Mouse (Mus musculus) olfactory bulb, adult 2 months (tissue): ENCODE results near the gene Dnmt3l. TPM values are rescaled to one million over a fixed set of nuclear protein-coding genes. Genes with fewer than 3 reads are reported as not detected.

ENCODE experiments used
- H3K27ac ChIP-seq: fragments of 200-500 bp; 2 replicates; pipeline ENCODE4 v1.5.1; 2012; ENCODE audit warnings: low read depth, low read length; ENCODE audit not compliant: insufficient read depth
- H3K4me1 ChIP-seq: fragments of 200-500 bp; 2 replicates; pipeline ENCODE4 v1.6.1; 2012; ENCODE audit warnings: low read length; ENCODE audit not compliant: control insufficient read depth, insufficient read depth
- H3K4me3 ChIP-seq: fragments of 200-500 bp; 2 replicates; pipeline ENCODE4 v1.5.1; 2012; ENCODE audit warnings: mild to moderate bottlenecking, low read depth, low read length, moderate library complexity; ENCODE audit not compliant: insufficient read depth
- CTCF ChIP-seq: fragments of 200-500 bp; IDR thresholded peaks from 2 replicates; pipeline ENCODE4 v1.5.1; 2012; ENCODE audit warnings: low read depth, mild to moderate bottlenecking, low read length, moderate library complexity; ENCODE audit not compliant: insufficient read depth
- POLR2A ChIP-seq: fragments of 200-500 bp; IDR thresholded peaks from 2 replicates; pipeline ENCODE4 v1.6.1; 2012; ENCODE audit warnings: mild to moderate bottlenecking, low read depth, low read length, moderate library complexity; ENCODE audit not compliant: insufficient read depth
- WGBS: fragments of 180-500 bp; shearing (Covaris S2); methylation state at CpG from one replicate; pipeline ENCODE4 v1.1.7; 2018; 5-methylcytosine and 5-hydroxymethylcytosine counted together
- polyA plus RNA-seq: library from polyadenylated mRNA; stranded (reverse); fragments of >200 nt; gene quantifications from 2 replicates; pipeline ENCODE4 v1.2.4, GENCODE M21; 2012; ENCODE audit warnings: low replicate concordance; ENCODE audit not compliant: missing spikeins, insufficient read depth, insufficient read length

The Dnmt3l gene
- polyA plus RNA-seq, 1 experiment: not detected

GRCm38 (mm10) chr10:78105548-78105947, 63.8 kb downstream of the Dnmt3l start:
- peaks cover 5% of the 10 kb centered on the region for H3K4me1 ChIP-seq
- no peak overlapping the region for H3K4me3 ChIP-seq
- H3K27ac ChIP-seq: no peak overlapping the region
- TF ChIP-seq POLR2A (no peak), CTCF (no peak)
- WGBS: 40% methylated on average over 12 of the region's 12 CpGs

Other genes starting within 250 kb of the Dnmt3l start
- gene Gm9639, start 246.9 kb upstream of the Dnmt3l start, polyA plus RNA-seq: not detected in 2 replicates
- not detected in 2 replicates for gene Gm19668, start 242.8 kb upstream of the Dnmt3l start, polyA plus RNA-seq
- gene Gm9507, start 230.1 kb upstream of the Dnmt3l start, polyA plus RNA-seq: not detected in 2 replicates
- gene Gm2696, start 227.3 kb upstream of the Dnmt3l start, polyA plus RNA-seq: not detected in 2 replicates
- not detected in 2 replicates for gene Krtap10-4, start 214.9 kb upstream of the Dnmt3l start, polyA plus RNA-seq
- not detected in 2 replicates for gene Krtap10-10, start 206.0 kb upstream of the Dnmt3l start, polyA plus RNA-seq
- not detected in 2 replicates for gene Gm36176, start 195.1 kb upstream of the Dnmt3l start, polyA plus RNA-seq
- not detected in 2 replicates for gene Gm10318, start 189.1 kb upstream of the Dnmt3l start, polyA plus RNA-seq
- not detected in 2 replicates for gene Gm3285, start 180.0 kb upstream of the Dnmt3l start, polyA plus RNA-seq
- not detected in 2 replicates for gene Lrrc3, start 139.4 kb upstream of the Dnmt3l start, polyA plus RNA-seq
- not detected in 2 replicates for gene Trpm2, start 71.4 kb upstream of the Dnmt3l start, polyA plus RNA-seq
- gene 1810043G02Rik, start 63.4 kb upstream of the Dnmt3l start, polyA plus RNA-seq: not detected in 2 replicates
- not detected in 2 replicates for gene Pfkl, start 31.9 kb upstream of the Dnmt3l start, polyA plus RNA-seq
- not detected in 2 replicates for gene Aire, start 1.7 kb downstream of the Dnmt3l start, polyA plus RNA-seq
- not detected in 2 replicates for gene Icosl, start 27.4 kb downstream of the Dnmt3l start, polyA plus RNA-seq
- gene D10Jhu81e, start 127.8 kb downstream of the Dnmt3l start, polyA plus RNA-seq: not detected in 2 replicates
- gene Pwp2, start 143.2 kb downstream of the Dnmt3l start, polyA plus RNA-seq: not detected in 2 replicates
- gene Trappc10, start 202.7 kb downstream of the Dnmt3l start, polyA plus RNA-seq: 121 TPM in 1 of 2 replicates, not detected in the other